Mouse (Mus musculus): ENCODE data around the gene D13Ertd608e.

DNA sequence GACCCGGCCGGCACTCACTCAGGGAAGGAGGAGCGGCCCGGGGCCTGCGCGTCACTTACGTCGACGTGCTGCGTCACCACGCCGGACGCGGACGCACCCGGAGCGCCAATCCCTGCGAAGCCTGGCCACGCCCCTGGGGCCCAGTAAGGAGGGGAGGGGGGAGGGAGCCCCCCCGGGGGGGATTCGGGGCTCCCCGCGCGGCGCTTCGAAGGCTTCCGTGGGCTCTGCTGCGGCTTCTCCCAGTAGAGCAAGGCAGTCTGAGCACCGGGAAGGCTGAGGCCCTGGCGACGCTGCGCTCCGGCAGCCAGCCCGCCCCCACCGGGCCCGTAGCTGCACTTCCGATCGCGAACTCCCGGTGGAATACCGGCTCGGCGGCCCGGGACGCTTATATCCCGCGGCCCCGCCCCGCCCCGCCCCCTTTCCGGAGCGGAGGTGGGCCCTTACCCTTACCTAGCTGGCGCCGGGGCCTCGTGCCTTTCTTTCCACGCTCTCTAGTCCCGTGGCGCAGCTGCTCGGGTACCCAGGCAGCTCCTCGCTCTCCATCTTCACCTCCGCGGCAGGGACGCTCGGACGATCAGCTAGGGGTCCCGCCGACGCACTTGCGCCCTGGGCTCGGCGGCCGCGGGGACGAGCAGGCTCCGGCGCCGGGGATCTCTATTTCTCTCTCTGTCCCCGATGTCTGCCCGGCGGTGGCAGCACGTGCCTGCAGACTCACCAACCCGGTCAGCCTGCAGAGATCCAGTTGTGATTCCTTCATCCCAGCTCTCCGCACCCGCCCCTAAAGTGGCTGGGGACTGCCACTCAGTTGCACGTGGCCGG, 44.8 kb upstream of the D13Ertd608e start, which contains the start of gene Zfp131:
- TF ChIP-seq CTCF (conservative IDR thresholded peaks at IDR 0.05 in 1 of 2, IDR thresholded peaks at IDR 0.05 in 1 of 2; ENCODE audit: low read depth in 2 of 2, low read length in 2 of 2) (no peak), CHD1 (IDR thresholded peaks at IDR 0.05; ENCODE audit: low read depth, low read length) (no peak), NRF1 (IDR thresholded peaks at IDR 0.05; ENCODE audit: low read depth, low read length) (peak; percentile 65), EP300 (IDR thresholded peaks at IDR 0.05; ENCODE audit: low read length) (0 out of 2 replicates have a peak, but pooled peaks have one; percentile 15)

Measured in CH12.LX (cell line).